Mouse (Mus musculus) bone marrow macrophage, adult 2 months (primary cell): ENCODE results near the gene Zfp423.

Experiments
- CTCF ChIP-seq: IDR thresholded peaks from 2 replicates; pipeline ENCODE4 v1.5.1; 2012; ENCODE audit warnings: low read depth, mild to moderate bottlenecking, low read length, moderate library complexity
- POLR2A ChIP-seq: IDR thresholded peaks from 2 replicates; pipeline ENCODE4 v1.6.1; 2012; ENCODE audit warnings: mild to moderate bottlenecking, low read depth, low read length, borderline replicate concordance

DNA sequence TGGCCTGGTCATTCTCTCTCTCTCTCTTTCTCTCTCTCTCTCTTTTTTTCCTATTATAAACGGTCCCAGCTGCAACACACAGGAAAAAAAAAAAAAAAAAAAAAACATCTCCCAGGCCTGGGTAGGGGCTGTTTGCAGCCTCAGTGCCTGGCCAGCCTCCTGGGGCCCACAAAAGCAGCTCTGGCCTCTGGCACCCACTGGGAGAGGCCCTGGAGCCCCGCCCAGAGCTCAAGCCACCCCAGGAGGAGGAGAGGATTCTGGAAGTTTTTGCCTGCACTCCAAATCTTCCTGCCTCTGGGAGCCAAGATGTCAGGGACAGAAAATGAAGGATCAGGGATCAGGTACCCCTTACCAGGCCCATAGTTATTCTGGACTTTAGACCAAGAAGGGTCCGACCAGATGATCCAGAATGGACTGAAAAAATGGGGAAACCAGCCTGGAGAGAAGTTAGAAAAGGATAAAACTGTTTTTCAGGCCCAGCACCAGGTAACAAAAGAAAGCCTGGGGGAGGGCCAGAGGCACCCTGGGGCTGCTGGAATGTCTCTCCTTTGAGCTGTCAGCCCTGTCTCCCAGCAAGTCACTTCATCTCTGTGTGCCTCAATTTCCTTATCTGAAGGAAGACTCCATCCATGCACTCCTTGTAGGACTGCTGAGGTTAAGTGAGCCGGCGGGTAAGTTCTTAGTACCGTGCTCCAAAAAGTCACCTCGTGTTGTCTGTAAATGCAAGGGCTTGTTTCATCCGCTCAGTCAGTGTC, 8.6 kb upstream of the Zfp423 start:
- TF ChIP-seq CTCF = no peak
- TF ChIP-seq POLR2A = no peak
